Mouse (Mus musculus) thymus, adult 2 months (tissue): ENCODE results near the gene Atp2c2.

Experiments used
- CTCF ChIP-seq: fragments of 200-500 bp; IDR thresholded peaks from 2 replicates; pipeline ENCODE4 v1.5.1; 2012; ENCODE audit warnings: mild to moderate bottlenecking, control low read depth, low read length, moderate library complexity, borderline replicate concordance; ENCODE audit not compliant: control insufficient read depth, poor library complexity, insufficient read depth; ENCODE audit errors: extremely low read depth
- POLR2A ChIP-seq: fragments of 200-500 bp; IDR thresholded peaks from 2 replicates; pipeline ENCODE4 v1.6.1; 2012; ENCODE audit warnings: mild to moderate bottlenecking, low read length, control low read depth, moderate library complexity; ENCODE audit not compliant: control insufficient read depth, poor library complexity, insufficient read depth; ENCODE audit errors: extremely low read depth

- TF ChIP-seq CTCF (no peak), POLR2A (no peak)
Measured at GRCm38 (mm10) chr8:119784141-119784574, 84.3 kb downstream of the Atp2c2 start.
